Mouse (Mus musculus) G1E-ER4 (cell line): ENCODE data around the gene Prr7. TPM values are rescaled to one million over a fixed set of nuclear protein-coding genes. Genes with fewer than 3 reads are reported as not detected.

Experiments used
- GATA1 ChIP-seq: IDR thresholded peaks from one replicate; pipeline ENCODE4 v1.8.0; 2012; ENCODE audit warnings: low read length, inconsistent platforms
- polyA plus RNA-seq: library from polyadenylated mRNA; stranded (reverse); fragments of >175 nt; gene quantifications from 2 replicates; pipeline ENCODE4 v1.2.3, GENCODE M21; 2012

The Prr7 gene
- polyA plus RNA-seq, 1 experiment, result 6.8 TPM

DNA sequence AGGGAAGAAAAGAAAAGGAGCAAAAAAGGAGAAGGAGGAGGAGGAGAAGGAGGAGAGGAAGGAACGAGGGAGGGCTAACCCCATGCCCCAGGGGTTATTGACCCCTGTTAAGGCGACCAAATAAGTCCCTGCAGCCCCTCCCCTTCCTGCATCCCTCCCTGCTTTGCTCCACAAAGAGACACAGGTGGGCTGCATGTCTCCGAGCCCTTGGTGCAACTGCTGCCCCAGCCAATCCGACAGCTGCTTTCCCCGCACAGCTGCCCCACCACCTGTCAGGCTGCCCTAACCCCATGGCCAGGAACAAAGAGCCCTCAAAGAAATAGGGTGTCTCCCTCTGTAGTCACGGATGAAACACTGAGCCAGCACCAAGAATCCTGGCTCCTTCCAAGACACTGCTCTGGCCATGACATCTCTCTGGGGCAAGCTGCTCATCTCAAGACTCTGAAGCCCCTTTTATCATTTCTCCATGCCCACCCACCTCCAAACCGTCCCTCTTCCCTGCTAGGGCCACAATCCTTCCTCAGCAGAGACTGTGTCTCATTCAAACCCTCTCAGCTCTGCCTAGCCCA lies 20.5 kb downstream of the Prr7 start:
- no peak for TF ChIP-seq GATA1

DNA sequence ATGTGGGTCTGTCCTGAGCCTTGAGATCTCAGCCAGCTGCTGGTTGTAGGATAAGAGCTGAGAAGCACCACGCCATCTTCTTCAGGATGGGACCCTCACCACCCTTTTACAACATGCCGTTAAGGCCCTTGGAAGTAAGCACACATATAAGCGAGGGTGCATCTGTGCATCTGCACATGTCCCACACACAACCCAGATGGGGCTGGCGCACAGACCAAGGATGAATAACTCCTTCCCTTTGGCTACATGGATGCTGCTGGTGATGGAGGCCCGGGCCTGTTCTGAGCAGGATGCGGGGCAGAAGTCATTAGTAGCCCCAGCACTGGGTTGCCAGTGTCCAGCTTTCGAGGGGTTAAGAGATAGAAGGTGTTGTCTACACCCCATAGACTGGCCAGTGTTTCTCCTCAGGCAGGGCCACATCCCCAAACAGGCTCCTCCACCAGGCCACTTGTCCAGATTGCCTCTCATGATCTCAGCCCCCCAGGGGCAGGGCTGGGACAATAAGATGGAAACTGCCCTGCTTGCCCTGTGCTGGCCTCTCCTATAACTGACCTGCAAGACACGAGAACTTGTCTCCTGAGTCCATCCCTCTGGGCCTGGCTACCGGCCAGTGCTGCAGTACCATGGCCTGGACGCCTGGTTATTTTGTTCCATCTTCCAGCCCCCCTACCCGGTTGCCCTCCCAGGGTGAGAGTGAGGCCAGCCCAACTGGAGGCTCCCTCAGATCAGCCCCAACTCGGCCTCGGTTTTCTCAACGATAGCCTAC lies 22.1 kb downstream of the Prr7 start:
- TF ChIP-seq GATA1, result no peak

DNA sequence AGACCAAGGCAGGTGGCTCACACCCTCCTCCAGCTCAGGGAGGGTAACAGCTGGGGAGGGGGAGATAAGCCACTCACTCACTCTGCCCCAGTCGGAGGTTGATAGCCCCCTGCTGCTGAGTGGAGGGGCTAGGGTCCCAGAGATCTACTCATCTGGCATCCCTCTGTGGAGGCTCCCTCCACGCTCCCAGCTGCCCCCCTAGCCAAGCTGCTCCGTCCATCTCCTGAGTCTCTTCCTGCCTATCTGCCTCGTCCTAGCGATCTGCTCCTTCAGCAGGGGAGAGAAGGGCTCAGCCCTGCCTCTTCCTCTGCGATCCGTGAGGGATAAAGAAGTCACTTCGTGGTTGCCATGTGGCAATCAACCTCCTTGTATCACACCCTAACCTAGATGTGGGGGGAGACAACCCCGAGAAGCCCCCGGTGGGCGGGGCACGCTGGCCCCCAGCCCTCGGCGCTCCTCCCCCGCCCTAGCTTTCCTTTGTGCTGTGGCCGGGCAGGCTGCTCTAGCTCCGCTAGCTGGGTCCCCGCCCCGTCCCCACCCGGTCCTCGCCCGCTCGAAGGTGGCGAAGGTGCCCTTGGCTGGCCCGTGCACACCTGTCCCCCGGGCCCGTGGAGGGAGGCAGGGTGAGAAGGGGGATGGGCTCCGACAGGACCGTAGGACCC lies 23.0 kb downstream of the Prr7 start:
- no peak for TF ChIP-seq GATA1

DNA sequence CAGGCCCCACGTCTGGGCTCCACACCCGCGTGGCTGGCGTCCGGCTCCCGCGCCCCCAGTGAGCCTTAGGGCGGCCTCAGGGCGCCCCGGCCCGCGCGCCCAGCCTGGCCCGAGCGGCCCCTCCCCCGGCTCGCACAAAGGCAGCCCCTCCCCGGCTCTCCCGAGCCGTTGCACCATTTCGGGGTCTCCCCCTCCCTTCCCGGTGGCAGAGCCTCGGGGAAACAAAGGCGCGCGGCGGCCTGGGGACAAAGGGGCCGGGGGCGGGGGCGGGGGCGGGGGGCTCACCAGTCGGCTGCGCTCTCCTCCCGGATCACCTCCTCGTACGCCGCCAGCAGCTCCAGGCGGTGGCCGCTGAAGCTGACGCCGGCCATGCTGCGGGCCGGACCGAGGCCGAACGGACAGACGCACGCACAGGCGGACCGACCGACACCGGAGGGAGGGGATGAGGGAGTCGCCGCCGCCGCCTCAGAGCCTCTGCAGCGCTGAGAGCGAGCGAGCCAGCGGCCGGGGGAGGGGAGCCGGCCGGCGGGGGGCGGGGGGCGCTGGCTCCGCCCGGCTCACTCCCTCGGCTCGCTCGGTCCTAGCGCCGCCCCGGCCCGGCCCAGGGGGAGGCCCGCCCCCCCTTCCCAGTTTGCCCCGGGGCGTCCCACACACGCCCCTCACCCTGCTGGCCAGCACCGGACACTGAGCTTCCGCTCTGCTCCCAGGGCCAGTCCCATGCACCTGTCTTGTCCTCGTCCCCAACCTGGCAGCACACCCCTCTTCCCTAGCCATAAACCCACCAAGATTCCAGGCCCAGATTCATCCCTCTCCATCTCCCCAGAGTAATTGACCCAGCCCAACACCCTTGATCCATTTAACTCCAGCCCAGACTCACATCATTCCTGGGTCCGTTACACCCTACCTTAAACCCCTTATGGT lies 23.8 kb downstream of the Prr7 start, which contains the start of gene Dbn1:
Dbn1 (minus strand) TSS at position 534 of the 921 bp plus-strand sequence.
- TF ChIP-seq GATA1, result no peak

DNA sequence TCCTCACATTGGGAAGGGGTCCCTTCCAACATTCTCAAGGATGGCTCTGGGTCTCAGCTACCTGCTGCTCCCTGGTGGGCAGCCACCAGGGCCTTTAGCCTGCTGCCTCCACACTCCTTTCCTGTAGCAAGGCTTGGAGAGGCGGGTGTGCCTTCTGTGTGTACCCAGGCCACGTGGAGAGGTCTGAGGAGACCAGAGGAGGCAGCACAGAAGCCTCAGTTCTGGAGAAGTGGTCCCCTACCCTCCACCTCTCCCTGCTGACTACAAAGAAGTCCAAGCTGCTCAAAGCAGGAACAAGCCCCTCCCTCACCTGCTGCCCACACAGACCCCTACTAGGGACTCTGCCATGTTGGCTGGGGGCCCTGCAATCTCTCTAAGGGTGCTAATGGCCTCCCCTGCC lies 30.2 kb downstream of the Prr7 start:
- TF ChIP-seq GATA1, result no peak

DNA sequence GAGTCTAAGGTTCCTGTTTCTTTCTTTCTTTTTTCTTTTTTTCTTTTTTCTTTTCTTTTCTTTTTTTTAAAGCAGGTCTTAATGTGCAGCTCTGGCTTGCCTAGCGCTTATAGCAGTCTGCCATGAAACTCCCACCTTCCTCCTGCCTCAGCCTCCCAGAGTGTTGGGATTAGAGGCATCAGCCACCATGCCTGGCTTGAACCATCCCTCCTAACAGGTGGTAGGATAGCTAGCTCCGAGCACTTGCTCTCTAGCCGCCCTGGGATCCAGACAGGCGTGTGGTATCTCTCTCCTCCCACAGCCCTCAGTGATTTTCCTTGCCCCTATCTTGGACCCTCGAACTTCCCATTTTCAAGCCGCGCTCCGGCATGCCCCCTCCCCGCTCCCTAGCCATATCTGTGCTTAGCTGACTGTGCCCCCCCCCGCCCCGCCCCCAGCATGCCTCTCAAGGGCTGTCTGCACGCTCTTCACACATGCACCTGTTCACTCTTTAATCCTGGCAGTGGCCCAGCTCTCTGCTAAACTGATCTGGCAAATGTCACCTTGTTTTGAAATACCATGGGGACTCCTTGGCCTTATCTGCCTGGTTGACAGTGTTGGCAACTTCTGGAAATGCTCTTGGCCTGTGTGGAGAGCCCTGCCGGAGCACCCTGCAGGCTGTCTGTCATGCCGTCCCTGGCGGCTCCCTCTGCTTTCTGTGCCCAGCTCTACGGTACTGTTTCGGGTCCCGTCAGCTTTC lies 31.0 kb downstream of the Prr7 start:
- TF ChIP-seq GATA1, result no peak

DNA sequence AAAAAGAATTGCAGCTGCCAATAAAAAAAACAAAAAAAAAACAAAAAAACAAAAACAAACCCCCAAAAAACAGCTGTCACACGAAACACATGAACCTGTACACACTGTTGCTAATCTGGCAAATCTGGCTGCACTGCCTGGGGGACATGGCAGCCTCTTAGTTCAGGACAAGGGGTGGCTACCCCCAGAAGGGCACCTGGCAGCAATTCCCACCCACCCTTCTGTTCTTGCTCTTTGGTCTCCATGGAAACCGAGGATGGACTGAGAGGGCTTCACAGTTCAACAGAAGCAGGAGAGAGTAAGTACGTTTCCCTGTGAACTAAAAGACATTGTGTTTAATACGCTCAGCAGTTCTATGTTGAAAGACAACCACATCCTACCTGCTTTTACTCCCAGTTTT lies 31.6 kb downstream of the Prr7 start:
- no peak for TF ChIP-seq GATA1

DNA sequence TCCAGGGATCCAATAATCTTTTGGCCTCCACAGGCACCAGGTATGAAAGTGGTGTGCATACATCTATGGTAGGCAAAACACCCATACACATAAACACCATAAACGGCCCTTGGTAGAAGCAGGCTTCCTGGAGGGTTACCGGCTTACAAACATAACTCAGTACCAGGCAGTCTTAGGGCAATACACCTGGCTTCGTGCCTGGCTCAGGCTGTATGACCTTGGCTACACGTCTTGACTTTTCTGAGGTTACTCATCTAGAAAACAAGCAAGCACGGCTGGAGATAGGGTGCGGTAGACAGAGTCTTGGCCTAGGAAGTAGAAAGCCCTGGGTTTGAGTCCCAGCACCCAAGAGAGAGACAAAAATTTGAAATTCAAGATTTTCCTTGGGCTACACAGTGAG lies 32.6 kb downstream of the Prr7 start:
- TF ChIP-seq GATA1, result no peak

DNA sequence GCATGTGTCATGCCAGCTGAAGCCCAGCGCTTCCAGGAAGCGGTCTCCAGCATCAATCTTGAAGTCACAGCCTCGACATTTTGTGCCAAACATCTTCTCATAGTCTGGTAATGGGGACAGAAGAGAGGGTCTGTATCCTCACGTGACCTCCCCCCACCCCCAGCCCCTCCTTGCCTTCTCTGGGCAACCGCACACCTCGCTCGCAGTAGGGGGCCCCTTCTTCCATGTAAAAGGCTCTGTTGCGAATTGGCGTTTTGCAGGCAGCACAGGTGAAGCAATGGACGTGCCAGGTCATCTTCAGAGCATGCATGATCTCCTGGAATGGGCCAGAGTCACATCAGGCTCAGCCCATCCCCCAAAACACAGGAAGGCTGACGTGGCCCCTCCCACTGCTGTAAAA lies 34.8 kb downstream of the Prr7 start:
- no peak for TF ChIP-seq GATA1

DNA sequence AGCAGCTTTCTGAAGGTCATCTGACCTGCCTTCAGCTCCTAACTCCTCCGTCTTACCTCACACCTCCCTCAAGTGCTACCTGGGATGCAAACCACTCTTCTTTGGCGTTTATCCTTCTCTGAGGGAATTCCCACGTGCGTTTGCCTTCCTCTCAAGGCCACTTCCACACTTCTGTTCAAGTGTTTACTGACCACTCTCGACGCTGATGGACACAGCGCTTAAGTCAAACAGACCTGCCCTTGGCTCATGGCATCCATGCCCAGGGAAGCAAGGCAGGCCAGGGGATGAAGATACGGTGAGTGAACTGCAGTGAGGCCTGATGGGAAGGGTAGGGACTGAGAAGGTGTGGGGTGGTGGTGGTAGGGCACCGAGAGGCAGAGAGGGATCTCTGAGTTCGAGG lies 36.5 kb downstream of the Prr7 start:
- no peak for TF ChIP-seq GATA1

DNA sequence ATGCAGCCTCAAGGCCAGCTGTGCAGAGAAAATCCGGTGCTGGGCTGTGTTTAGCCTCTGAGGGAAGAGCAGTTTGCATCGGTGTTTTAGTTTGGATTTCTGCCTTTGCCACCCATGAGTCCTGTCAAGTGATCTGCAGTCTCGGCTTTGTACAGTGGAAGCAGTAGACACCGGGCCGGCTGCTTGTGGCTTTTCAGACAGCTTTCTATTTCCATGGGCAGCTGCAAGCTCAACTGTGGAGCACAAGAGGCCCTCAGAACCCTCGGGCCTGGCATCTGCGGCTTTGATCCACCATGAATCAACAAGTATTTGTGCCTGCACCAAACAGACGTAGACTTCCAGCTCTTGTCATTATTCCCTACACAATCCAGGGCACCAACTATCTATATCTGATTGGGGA lies 38.3 kb downstream of the Prr7 start:
- no peak for TF ChIP-seq GATA1

DNA sequence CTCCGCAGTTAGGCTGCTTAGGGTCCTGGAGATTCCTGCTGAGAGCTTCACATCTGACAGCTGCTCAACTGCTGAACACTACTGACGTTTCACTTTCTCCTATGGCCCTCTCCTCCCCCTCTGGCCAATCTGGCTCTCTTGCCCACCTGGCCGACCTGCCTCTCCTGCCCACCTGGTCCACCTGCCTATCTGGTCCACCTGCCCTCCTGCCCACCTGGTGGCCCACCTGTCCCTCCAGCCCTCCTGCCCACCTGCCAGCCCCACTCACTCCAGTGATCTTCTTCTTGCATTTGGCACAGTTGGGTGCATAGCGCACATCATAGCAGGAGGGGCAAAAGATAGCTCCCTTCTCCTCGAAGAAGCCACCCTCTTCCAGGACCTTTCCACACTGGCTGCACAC lies 40.3 kb downstream of the Prr7 start:
- TF ChIP-seq GATA1, result no peak

DNA sequence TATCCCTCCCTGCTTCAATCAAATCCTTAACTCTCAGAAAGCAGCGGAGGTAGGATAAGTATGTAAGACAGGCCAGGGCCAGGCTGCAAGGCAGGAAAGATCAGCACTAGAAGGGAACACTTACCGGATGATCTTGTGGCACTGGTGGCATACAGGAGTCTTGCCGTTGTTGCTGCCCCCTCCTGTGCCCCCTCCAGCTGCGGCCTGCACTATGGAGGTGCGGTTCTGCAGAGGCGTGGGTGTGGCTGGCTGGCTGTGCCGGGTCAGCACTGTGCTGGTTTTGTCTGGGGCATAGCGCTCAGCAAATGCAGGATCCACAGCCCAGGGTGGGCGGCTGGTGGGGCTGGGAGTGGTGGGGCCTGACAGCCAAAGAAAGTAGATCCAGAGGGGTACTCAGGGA lies 41.7 kb downstream of the Prr7 start:
- TF ChIP-seq GATA1, result no peak

DNA sequence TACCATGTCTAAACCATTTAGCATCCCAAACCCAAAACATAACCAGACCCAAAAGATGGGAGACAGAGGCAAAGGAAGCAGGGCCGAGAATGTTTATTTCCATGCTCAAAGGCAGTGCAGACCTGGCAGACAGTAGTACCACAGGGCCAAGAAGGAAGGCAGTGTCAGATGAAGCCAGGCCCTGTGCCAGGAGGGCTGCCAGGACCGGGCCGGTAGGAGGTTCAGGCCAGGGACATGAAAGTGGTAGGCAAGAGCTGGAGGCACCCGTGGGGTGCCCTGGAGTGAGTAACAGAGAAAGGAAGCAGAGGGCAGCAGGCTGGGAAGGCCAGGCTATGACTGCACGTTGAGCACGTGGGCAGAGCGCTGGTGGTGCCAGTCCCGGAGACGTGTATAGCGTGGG lies 42.6 kb downstream of the Prr7 start:
- no peak for TF ChIP-seq GATA1

DNA sequence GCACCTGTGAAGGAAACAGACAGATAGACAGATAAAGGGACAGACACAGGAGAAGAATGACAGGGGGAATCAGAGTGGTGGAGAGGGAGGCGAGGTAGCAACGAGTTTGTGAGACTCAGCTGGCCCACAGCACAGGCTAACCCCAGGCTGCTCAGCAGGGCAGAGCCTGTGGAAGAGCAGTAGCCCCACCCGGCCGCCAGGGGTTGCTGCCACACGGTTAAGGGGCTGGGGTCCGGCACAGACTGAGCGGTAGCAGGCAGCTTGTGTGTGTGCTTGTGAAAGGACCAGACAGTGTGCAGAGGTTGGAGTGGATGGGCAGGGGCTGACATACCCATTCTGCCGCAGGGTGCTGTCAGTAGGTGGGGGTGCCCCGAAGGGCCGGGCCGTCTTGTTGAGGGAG lies 43.8 kb downstream of the Prr7 start:
- TF ChIP-seq GATA1, result no peak

DNA sequence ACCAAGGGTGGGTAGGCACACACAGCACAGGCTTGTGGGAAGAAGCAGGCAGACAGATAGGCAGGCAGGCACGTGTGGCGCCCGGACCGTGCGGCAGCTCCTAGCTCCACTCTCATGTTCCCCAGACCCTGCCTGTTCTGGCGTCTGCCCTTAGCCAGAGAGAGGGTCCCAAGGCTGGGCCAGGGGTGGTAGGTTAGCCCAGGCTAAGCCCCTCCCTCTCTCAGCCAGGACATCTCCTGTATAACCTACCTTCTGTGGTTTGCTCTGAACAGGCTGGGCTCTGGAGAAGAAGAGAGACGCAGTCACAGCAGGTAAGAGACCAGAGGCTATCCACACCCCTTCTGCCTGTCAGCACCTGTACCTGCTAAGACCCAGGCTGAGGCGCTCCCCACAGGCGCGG lies 44.5 kb downstream of the Prr7 start:
- TF ChIP-seq GATA1, result no peak
